Mouse (Mus musculus): ENCODE data around the gene Mif4gd.

The Mif4gd gene

DNA sequence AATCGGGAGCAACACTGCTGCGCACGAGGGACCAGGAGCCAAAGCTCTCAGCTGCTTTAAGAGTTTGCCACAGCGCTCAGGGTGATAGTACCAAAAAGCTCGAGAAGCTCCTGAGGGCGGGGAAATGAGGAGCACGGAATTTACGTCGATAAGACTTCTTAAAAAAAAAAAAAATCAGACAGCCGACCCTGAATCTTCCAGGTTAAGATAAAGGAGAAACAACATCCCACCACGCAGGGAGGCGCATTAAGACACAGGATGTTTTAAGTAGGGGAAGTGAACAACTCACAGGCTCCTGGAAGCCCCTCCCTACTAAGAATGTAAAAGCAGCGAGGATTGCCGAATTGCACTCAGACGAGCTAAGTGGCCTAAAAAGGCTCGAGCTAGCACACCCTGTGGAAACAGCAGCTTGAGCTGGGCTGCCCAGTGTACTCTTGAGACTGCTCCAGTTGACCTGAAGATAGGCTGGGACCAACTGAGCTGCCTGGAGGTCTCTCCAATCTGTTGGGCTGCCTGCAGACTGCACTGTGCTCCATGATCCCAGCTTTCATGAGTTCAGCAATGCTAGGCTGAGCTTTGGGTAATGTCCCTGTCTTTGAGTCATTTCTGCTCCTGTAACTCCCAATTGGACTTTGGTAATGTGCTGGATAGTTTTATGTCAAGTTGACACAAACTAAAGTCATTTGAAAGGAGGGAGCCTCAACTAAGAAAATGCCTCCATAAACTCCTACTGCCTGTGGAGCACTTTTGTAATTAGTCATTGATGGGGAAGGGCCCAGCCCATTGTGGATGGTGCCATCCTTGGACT is 573 bp upstream of the Mif4gd start:
- DNase-seq (ENCODE audit: low read depth, low spot score) = no peak

DNA sequence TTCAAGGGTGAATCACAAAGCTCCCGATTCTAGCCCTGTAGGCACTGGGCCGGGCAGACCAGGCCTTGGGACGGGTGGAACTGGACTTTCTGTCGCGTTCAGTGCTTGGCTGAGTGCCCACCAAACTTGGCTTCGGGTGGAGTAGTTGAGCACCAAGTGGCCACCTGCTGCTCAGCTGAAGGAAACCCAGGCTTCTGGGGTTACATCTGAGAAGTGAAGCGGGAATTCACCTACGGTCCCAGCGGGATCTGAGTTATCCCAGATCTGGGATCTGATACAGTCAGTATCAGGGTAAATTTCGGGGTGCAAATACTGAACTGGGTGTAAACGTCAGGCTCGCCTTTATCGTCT is 735 bp downstream of the Mif4gd start:
- DNase-seq (ENCODE audit: low read depth, low spot score) = peak; percentile 55

GRCm38 (mm10) chr11:115611173-115611572 is 1.6 kb downstream of the Mif4gd start:
- no peak for DNase-seq (ENCODE audit: low read depth, low spot score)

DNA sequence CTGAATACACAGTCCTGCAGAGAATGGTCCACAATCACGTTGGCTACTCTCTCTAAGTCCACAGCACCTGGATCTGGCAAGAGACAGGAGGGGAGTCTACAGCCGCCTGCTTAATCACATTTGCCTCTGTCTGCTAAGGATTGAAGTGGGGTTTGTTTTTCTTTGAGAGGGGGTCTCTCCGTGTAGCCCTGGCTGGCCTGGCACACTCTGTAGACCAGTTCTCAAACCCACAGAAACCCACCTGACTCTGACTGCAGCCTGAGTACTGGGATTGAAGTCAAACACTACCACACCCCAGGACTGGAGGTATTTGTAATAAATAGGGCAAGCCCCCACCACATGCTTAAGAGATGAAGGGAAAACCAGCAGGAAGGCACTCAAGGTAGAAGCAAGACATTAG is 3.2 kb downstream of the Mif4gd start:
- no peak for DNase-seq (ENCODE audit: low read depth, low spot score)

- DNase-seq (ENCODE audit: low read depth, low spot score) = no peak
These were observed 4.1 kb downstream of the Mif4gd start for GRCm38 (mm10) chr11:115608421-115609399.

- no peak for DNase-seq (ENCODE audit: low read depth, low spot score)
These were observed 6.0 kb downstream of the Mif4gd start for GRCm38 (mm10) chr11:115606733-115607132.

DNA sequence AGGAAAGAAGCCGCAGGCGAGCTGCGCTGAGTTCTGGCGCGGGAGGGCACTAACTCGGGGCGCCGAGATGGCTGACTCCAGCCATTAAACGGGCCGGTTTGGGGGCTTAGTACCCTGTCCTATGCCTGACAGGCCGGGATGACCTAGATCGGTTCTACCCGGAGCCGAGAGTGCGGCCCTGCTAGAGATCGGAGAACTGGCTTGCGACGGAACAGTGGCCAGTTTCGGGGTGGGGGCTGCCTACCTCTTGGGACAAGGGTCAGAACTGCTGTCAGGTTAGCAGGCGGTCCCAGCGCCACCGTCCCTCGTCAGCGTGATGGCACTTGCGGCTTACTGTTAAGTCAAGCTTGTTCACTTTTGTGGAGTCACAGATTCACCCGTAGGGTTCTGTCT is 8.5 kb downstream of the Mif4gd start:
- no peak for DNase-seq (ENCODE audit: low read depth, low spot score)

GRCm38 (mm10) chr11:115603476-115604303 is 9.1 kb downstream of the Mif4gd start, which contains the start of the genes Mrps7 and Gga3:
Gene Mrps7, plus strand, starts transcription at chr11:115603925.
Gene Gga3, minus strand, starts transcription at chr11:115604051.
- DNase-seq (ENCODE audit: low read depth, low spot score) = peak; percentile 96

DNA sequence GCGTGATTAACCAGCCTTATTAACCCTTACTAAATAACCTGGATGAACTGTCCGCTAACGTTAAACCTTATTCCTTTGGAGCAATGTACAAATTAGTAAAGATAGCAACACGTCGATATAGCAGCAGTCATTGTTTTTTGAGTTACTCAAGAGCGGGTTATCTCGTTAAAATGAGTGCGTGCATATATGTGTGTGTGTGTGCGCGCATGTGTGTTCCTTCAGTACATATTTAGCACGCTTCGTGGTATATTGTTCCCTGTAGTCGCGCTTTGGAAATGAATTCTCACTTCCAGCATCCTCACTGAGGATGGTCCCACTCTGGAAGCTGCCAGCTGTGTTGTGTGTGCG is 9.7 kb downstream of the Mif4gd start:
- no peak for DNase-seq (ENCODE audit: low read depth, low spot score)

GRCm38 (mm10) chr11:115601174-115601573 is 11.6 kb downstream of the Mif4gd start:
- no peak for DNase-seq (ENCODE audit: low read depth, low spot score)

GRCm38 (mm10) chr11:115600743-115601142 is 12.0 kb downstream of the Mif4gd start:
- DNase-seq (ENCODE audit: low read depth, low spot score) = no peak

DNA sequence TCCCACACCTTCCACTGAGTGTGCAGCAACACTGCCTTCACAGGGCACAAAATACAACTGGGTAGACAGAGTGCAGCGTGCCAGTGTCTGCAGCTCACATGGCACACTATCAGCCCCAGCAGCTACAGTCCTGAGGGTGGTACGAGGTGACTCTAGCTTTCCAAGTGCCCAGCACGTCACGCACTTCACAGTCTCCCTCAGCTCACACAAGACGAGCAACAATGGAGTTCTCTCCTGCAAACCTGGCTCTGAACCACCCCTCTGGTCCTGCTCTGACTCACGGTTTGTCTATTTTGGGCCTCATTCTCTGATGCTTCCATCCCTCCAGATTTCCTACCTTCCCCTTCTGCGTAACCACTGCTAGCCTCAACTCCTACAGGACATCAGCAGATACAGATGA is 13.0 kb downstream of the Mif4gd start:
- no peak for DNase-seq (ENCODE audit: low read depth, low spot score)

- DNase-seq (ENCODE audit: low read depth, low spot score) = no peak
These were observed 14.5 kb downstream of the Mif4gd start for GRCm38 (mm10) chr11:115598309-115598708.

GRCm38 (mm10) chr11:115595209-115595608 is 17.6 kb downstream of the Mif4gd start:
- DNase-seq (ENCODE audit: low read depth, low spot score) = no peak

- no peak for DNase-seq (ENCODE audit: low read depth, low spot score)
These were observed 22.2 kb downstream of the Mif4gd start for GRCm38 (mm10) chr11:115590526-115591075.

DNA sequence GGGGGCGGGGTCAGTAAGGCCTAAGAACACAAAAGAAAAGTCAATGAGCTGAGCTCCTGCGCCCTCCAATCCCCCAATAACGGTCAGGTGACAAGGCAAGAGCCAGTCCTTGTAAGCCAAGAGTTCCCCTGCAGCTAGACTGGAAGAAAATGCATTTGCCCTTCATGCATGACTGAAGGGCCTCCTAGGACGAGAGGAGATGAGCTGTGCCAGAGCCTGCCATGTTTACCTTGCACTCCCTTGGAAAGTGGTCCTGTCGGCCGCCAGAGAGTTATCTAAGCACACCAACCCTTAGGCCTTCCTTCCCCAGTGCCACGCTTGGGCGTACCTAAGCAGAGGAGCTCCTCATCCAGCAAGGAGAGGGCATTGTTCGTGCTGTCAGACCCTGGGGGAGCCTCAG is 24.8 kb downstream of the Mif4gd start:
- DNase-seq (ENCODE audit: low read depth, low spot score) = no peak

DNA sequence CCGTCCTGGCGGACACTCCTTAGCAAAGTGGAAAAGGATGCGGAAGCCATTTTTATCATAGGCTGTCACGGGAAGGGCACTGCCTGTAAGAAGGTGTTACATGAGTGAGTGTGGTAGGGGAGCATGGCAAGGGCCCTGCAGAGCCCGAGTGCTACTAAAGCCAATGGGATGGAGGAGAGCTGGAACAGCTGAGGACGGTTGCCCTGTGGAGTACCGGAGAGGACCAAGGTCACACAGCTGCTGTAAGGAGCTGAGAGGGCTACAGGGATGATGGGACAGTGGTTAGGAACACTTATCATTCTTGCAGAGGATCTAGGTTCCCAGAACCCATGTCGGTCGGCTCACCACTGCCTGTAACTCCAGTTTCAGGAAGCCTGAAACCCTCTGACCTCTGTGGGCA is 26.4 kb downstream of the Mif4gd start:
- DNase-seq (ENCODE audit: low read depth, low spot score) = no peak

DNA sequence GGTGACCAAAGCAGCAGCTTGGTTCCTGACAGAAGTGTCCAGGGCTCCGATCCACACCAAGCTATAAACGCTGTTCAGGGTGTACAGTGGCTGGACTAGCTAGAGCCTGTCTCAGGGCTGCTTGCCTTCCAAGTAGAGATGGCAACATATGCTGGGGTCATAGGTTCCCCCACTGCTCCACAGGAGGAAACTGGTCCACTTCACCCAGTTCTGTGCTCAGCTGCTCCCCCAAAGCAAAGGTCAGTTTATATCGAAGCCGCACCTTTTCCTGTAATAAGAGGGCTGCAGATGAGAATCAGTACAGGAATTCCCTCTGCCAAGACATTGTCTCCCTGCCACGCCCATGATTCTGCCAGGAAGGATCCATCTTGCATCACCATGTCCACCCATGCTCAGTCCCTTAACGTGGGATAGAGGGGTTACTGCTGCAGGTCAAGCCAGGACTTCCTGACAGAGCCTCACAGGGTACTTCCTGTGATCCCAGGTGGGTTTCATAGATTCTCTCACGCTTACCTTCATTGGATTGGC is 27.1 kb downstream of the Mif4gd start:
- no peak for DNase-seq (ENCODE audit: low read depth, low spot score)

- no peak for DNase-seq (ENCODE audit: low read depth, low spot score)
These were observed 28.2 kb downstream of the Mif4gd start for GRCm38 (mm10) chr11:115584376-115585073.

- no peak for DNase-seq (ENCODE audit: low read depth, low spot score)
These were observed 29.7 kb downstream of the Mif4gd start for GRCm38 (mm10) chr11:115582913-115583606.
